Mouse (Mus musculus) olfactory bulb, adult 2 months (tissue): Measurements from ENCODE around the gene Sec23a.

ENCODE experiments used
- CTCF ChIP-seq: fragments of 200-500 bp; IDR thresholded peaks from 2 replicates; pipeline ENCODE4 v1.5.1; 2012; ENCODE audit warnings: low read depth, mild to moderate bottlenecking, low read length, moderate library complexity; ENCODE audit not compliant: insufficient read depth
- POLR2A ChIP-seq: fragments of 200-500 bp; IDR thresholded peaks from 2 replicates; pipeline ENCODE4 v1.6.1; 2012; ENCODE audit warnings: mild to moderate bottlenecking, low read depth, low read length, moderate library complexity; ENCODE audit not compliant: insufficient read depth

- TF ChIP-seq CTCF, result no peak
- no peak for TF ChIP-seq POLR2A
Measured at GRCm38 (mm10) chr12:59039162-59039970, 27.5 kb upstream of the Sec23a start.
